Mouse (Mus musculus): ENCODE measurements around the gene Olfr816.
"Not testable (repeated sequence)": the region's sequence is repeated elsewhere in the genome, so short reads cannot be mapped to it uniquely, and the experiment has no call there.

Gene Olfr816

GRCm38 (mm10) chr10:129915497-129915896 is at the start of gene Olfr816:
TSS of gene Olfr816 (minus strand) at chr10:129915597.
- no peak for DNase-seq (ENCODE audit: low spot score)

- DNase-seq (ENCODE audit: low spot score) = no peak
Observed at GRCm38 (mm10) chr10:129949000-129949399, 33.6 kb upstream of the Olfr816 start, which contains the start of gene Olfr818. TSS of gene Olfr818 (minus strand) at chr10:129949100.

- DNase-seq (ENCODE audit: low spot score) = not testable (repeated sequence)
Observed at GRCm38 (mm10) chr10:129905767-129906166, 9.6 kb downstream of the Olfr816 start, which contains the start of gene Olfr815. TSS of gene Olfr815 (minus strand) at chr10:129905867.

GRCm38 (mm10) chr10:129885934-129886333 is 29.5 kb downstream of the Olfr816 start:
- no peak for DNase-seq (ENCODE audit: low spot score)

GRCm38 (mm10) chr10:129885496-129885895 is 29.9 kb downstream of the Olfr816 start:
- DNase-seq (ENCODE audit: low spot score) = not testable (repeated sequence)

- not testable (repeated sequence) for DNase-seq (ENCODE audit: low spot score)
Observed at GRCm38 (mm10) chr10:129879751-129880150, 35.6 kb downstream of the Olfr816 start, which contains the start of gene Olfr814. TSS of gene Olfr814 (minus strand) at chr10:129879851.

Measured in embryo, embryonic 10.5 days (tissue).